Mouse (Mus musculus) limb, embryonic 12.5 days (tissue): ENCODE data around the gene Aqp8. TPM values are rescaled to one million over a fixed set of nuclear protein-coding genes. Genes with fewer than 3 reads are reported as not detected.

ENCODE experiments used
- ATAC-seq: fragments of 200-750 bp; cut with Nextera tagmentation; 2 replicates; pipeline ENCODE4 v1.8.0; 2017; ENCODE audit warnings: low read depth, moderate TSS enrichment; ENCODE audit not compliant: insufficient number of reproducible peaks, insufficient read depth, low FRiP score, low TSS enrichment
- H3K27ac ChIP-seq: fragments of 300-500 bp; sonication (generic); 2 replicates; pipeline ENCODE4 v1.5.1; 2016; ENCODE audit warnings: mild to moderate bottlenecking, moderate library complexity
- H3K27me3 ChIP-seq: fragments of 300-500 bp; sonication (generic); 2 replicates; pipeline ENCODE4 v1.6.1; 2016; ENCODE audit warnings: mild to moderate bottlenecking, moderate library complexity
- H3K36me3 ChIP-seq: fragments of 300-500 bp; sonication (generic); 2 replicates; pipeline ENCODE4 v1.6.1; 2016; ENCODE audit warnings: mild to moderate bottlenecking, moderate library complexity
- H3K4me1 ChIP-seq: fragments of 300-500 bp; sonication (generic); replicated peaks from 2 replicates; pipeline ENCODE4 v1.6.1; 2016
- H3K4me2 ChIP-seq: fragments of 300-500 bp; sonication (generic); 2 replicates; pipeline ENCODE4 v1.6.1; 2016; ENCODE audit warnings: mild to moderate bottlenecking, moderate library complexity
- H3K4me3 ChIP-seq: fragments of 300-500 bp; sonication (generic); replicated peaks from 2 replicates; pipeline ENCODE4 v1.5.1; 2016; ENCODE audit warnings: mild to moderate bottlenecking
- H3K9ac ChIP-seq: fragments of 300-500 bp; sonication (generic); replicated peaks from 2 replicates; pipeline ENCODE4 v1.6.1; 2016; ENCODE audit warnings: mild to moderate bottlenecking, moderate library complexity
- H3K9me3 ChIP-seq: fragments of 300-500 bp; sonication (generic); 2 replicates; pipeline ENCODE4 v1.6.1; 2016; ENCODE audit warnings: mild to moderate bottlenecking, moderate library complexity
- WGBS: fragments of 180-500 bp; shearing (Covaris S2); methylation state at CpG from one replicate; pipeline ENCODE4 v1.1.7; 2016; 5-methylcytosine and 5-hydroxymethylcytosine counted together
- polyA plus RNA-seq: library from polyadenylated mRNA; unstranded; fragments of >200 nt; fragmentation: Nextera tagmentation; extraction: Ambion mirVana; gene quantifications from 2 replicates; pipeline ENCODE4 v1.2.1, GENCODE M21; 2016

Gene Aqp8
- polyA plus RNA-seq, 1 experiment from 2014 or later: 0.41 TPM

- Histone ChIP-seq H3K4me3 (no peak overlapping the region), H3K36me3 (no peaks in the 10 kb centered on the region), H3K27ac (no peak overlapping the region), H3K27me3 (no peaks in the 10 kb centered on the region), H3K4me1 (no peaks in the 10 kb centered on the region), H3K9me3 (no peaks in the 10 kb centered on the region), H3K9ac (no peak overlapping the region), H3K4me2 (no peak overlapping the region)
- WGBS: 81% methylated on average over 2 of the region's 2 CpGs
- ATAC-seq: no peak
These were observed 13.3 kb upstream of the Aqp8 start for GRCm38 (mm10) chr7:123448794-123449193.

- no peaks in the 10 kb centered on the region for H3K4me1 ChIP-seq
- no peak for ATAC-seq
- H3K27me3 ChIP-seq: no peaks in the 10 kb centered on the region
- no peak overlapping the region for H3K4me3 ChIP-seq
- no peak overlapping the region for H3K27ac ChIP-seq
- H3K9me3 ChIP-seq: no peaks in the 10 kb centered on the region
- 68% methylated on average over 10 of the region's 10 CpGs for WGBS
- H3K9ac ChIP-seq: no peak overlapping the region
- no peaks in the 10 kb centered on the region for H3K36me3 ChIP-seq
- no peak overlapping the region for H3K4me2 ChIP-seq
These were observed 12.4 kb upstream of the Aqp8 start for GRCm38 (mm10) chr7:123449676-123450075.

- Histone ChIP-seq H3K27me3 (no peaks in the 10 kb centered on the region), H3K4me3 (no peak overlapping the region), H3K4me2 (no peak overlapping the region), H3K36me3 (no peaks in the 10 kb centered on the region), H3K9ac (no peak overlapping the region), H3K27ac (no peak overlapping the region), H3K9me3 (no peaks in the 10 kb centered on the region), H3K4me1 (no peaks in the 10 kb centered on the region)
- WGBS: 93% methylated on average over 2 of the region's 2 CpGs
- ATAC-seq: no peak
These were observed 11.6 kb upstream of the Aqp8 start for GRCm38 (mm10) chr7:123450515-123450914.

- H3K4me1 ChIP-seq: no peaks in the 10 kb centered on the region
- H3K9me3 ChIP-seq: no peaks in the 10 kb centered on the region
- H3K27me3 ChIP-seq: no peaks in the 10 kb centered on the region
- ATAC-seq: no peak
- no peaks in the 10 kb centered on the region for H3K36me3 ChIP-seq
- no peak overlapping the region for H3K4me2 ChIP-seq
- H3K4me3 ChIP-seq: no peak overlapping the region
- no peak overlapping the region for H3K9ac ChIP-seq
- 57% methylated on average over 6 of the region's 6 CpGs for WGBS
- H3K27ac ChIP-seq: no peak overlapping the region
These were observed 9.5 kb upstream of the Aqp8 start for GRCm38 (mm10) chr7:123452551-123452950.

GRCm38 (mm10) chr7:123453066-123453465 is 9.0 kb upstream of the Aqp8 start:
- Histone ChIP-seq H3K27ac (no peak overlapping the region), H3K9ac (no peak overlapping the region), H3K4me1 (no peaks in the 10 kb centered on the region), H3K9me3 (no peaks in the 10 kb centered on the region), H3K36me3 (no peaks in the 10 kb centered on the region), H3K27me3 (no peaks in the 10 kb centered on the region), H3K4me3 (no peak overlapping the region), H3K4me2 (no peak overlapping the region)
- WGBS: 90% methylated on average over 8 of the region's 8 CpGs
- no peak for ATAC-seq

- ATAC-seq: no peak
- no peaks in the 10 kb centered on the region for H3K9me3 ChIP-seq
These were observed 7.0 kb upstream of the Aqp8 start for GRCm38 (mm10) chr7:123455088-123455487.

GRCm38 (mm10) chr7:123458309-123458708 is 3.8 kb upstream of the Aqp8 start:
- Histone ChIP-seq H3K9ac (no peak overlapping the region), H3K27me3 (no peaks in the 10 kb centered on the region), H3K27ac (no peak overlapping the region), H3K4me3 (no peak overlapping the region), H3K9me3 (no peaks in the 10 kb centered on the region), H3K4me1 (no peaks in the 10 kb centered on the region), H3K4me2 (no peak overlapping the region), H3K36me3 (no peaks in the 10 kb centered on the region)
- WGBS: 96% methylated on average over 4 of the region's 4 CpGs
- no peak for ATAC-seq

More at GRCm38 (mm10) chr7:123455088-123455487, 7.0 kb upstream of the Aqp8 start:
- Histone ChIP-seq H3K27me3 (no peaks in the 10 kb centered on the region), H3K4me3 (no peak overlapping the region), H3K4me2 (no peak overlapping the region), H3K4me1 (no peaks in the 10 kb centered on the region), H3K27ac (no peak overlapping the region), H3K36me3 (no peaks in the 10 kb centered on the region), H3K9ac (no peak overlapping the region)
- 92% methylated on average over 3 of the region's 3 CpGs for WGBS

GRCm38 (mm10) chr7:123459247-123459646 is 2.8 kb upstream of the Aqp8 start:
- Histone ChIP-seq H3K4me3 (no peak overlapping the region), H3K4me1 (no peaks in the 10 kb centered on the region), H3K27ac (no peak overlapping the region), H3K36me3 (no peaks in the 10 kb centered on the region), H3K9ac (no peak overlapping the region), H3K9me3 (no peaks in the 10 kb centered on the region), H3K4me2 (no peak overlapping the region), H3K27me3 (no peaks in the 10 kb centered on the region)
- no peak for ATAC-seq
- WGBS: 81% methylated on average over 4 of the region's 4 CpGs

- Histone ChIP-seq H3K9ac (no peak overlapping the region), H3K4me3 (no peak overlapping the region), H3K27me3 (no peaks in the 10 kb centered on the region), H3K9me3 (no peaks in the 10 kb centered on the region), H3K27ac (no peak overlapping the region), H3K4me2 (no peak overlapping the region), H3K4me1 (no peaks in the 10 kb centered on the region), H3K36me3 (no peaks in the 10 kb centered on the region)
- no peak for ATAC-seq
- 81% methylated on average over 4 of the region's 4 CpGs for WGBS
These were observed 775 bp upstream of the Aqp8 start for GRCm38 (mm10) chr7:123461316-123461715.

GRCm38 (mm10) chr7:123463569-123463968 is 1.5 kb downstream of the Aqp8 start:
- H3K9ac ChIP-seq: no peak overlapping the region
- ATAC-seq: no peak
- no peaks in the 10 kb centered on the region for H3K9me3 ChIP-seq
- H3K4me2 ChIP-seq: no peak overlapping the region
- H3K27me3 ChIP-seq: no peaks in the 10 kb centered on the region
- H3K4me1 ChIP-seq: no peaks in the 10 kb centered on the region
- H3K36me3 ChIP-seq: no peaks in the 10 kb centered on the region
- H3K4me3 ChIP-seq: no peak overlapping the region
- WGBS: 89% methylated on average over 4 of the region's 4 CpGs
- H3K27ac ChIP-seq: no peak overlapping the region

GRCm38 (mm10) chr7:123465692-123466387 is 3.7 kb downstream of the Aqp8 start:
- no peak overlapping the region for H3K4me2 ChIP-seq
- 34% methylated on average over 6 of the region's 6 CpGs for WGBS
- no peak overlapping the region for H3K4me3 ChIP-seq
- H3K4me1 ChIP-seq: no peaks in the 10 kb centered on the region
- 0 out of 2 replicates have a peak, but pooled peaks have one; percentile 26 for ATAC-seq
- H3K36me3 ChIP-seq: no peaks in the 10 kb centered on the region
- no peak overlapping the region for H3K9ac ChIP-seq
- H3K9me3 ChIP-seq: no peaks in the 10 kb centered on the region
- no peaks in the 10 kb centered on the region for H3K27me3 ChIP-seq
- no peak overlapping the region for H3K27ac ChIP-seq

GRCm38 (mm10) chr7:123467961-123468360 is 5.9 kb downstream of the Aqp8 start:
- peaks cover 8% of the 10 kb centered on the region; the same call in 1 of the 2 replicates for H3K9me3 ChIP-seq
- no peaks in the 10 kb centered on the region for H3K36me3 ChIP-seq
- ATAC-seq: no peak
- no peak overlapping the region for H3K27ac ChIP-seq
- no peak overlapping the region for H3K9ac ChIP-seq
- no peaks in the 10 kb centered on the region for H3K27me3 ChIP-seq
- 89% methylated on average over 1 of the region's 1 CpGs for WGBS
- H3K4me2 ChIP-seq: no peak overlapping the region
- no peak overlapping the region for H3K4me3 ChIP-seq
- no peaks in the 10 kb centered on the region for H3K4me1 ChIP-seq
